Mouse (Mus musculus): ENCODE data around the gene Cd5. TPM values are rescaled to one million over a fixed set of nuclear protein-coding genes. Genes with fewer than 3 reads are reported as not detected.

Cd5 gene
- polyA plus RNA-seq, 1 experiment from 2014 or later, result 1.4 TPM

- H3K27ac ChIP-seq (replicated peaks in 1 of 2; ENCODE audit: control insufficient read depth in 1 of 2, insufficient read depth in 1 of 2, low read depth in 2 of 2, low read length in 2 of 2), result no peak overlapping the region
- no peak overlapping the region for H3K4me3 ChIP-seq (ENCODE audit: control insufficient read depth in 1 of 2, insufficient read depth in 1 of 2, low read depth in 1 of 2, low read length in 2 of 2)
- H3K4me1 ChIP-seq (ENCODE audit: control insufficient read depth in 2 of 2, insufficient read depth in 2 of 2, low read length in 2 of 2), result peaks cover 14 to 24% of the 10 kb centered on the region in 2 experiments
- WGBS, result 83% methylated on average over 6 of the region's 6 CpGs
- ATAC-seq (ENCODE audit: insufficient number of reproducible peaks, insufficient read depth, low FRiP score, low read depth), result no peak
- H3K4me2 ChIP-seq (ENCODE audit: low read length), result no peak overlapping the region
- H3K9ac ChIP-seq (ENCODE audit: low read length), result no peak overlapping the region
- H3K27me3 ChIP-seq (ENCODE audit: control insufficient read depth, insufficient read depth, low read length), result no peaks in the 10 kb centered on the region
- H3K9me3 ChIP-seq (ENCODE audit: control insufficient read depth, low read length), result no peaks in the 10 kb centered on the region
- peaks cover 41% of the 10 kb centered on the region for H3K36me3 ChIP-seq (ENCODE audit: control insufficient read depth, insufficient read depth, low read length)
Measured at GRCm38 (mm10) chr19:10715476-10715875, 23.3 kb downstream of the Cd5 start.

- WGBS, result 57% methylated on average over 4 of the region's 4 CpGs
- Histone ChIP-seq H3K4me2 (ENCODE audit: low read length) (no peak overlapping the region), H3K4me1 (ENCODE audit: control insufficient read depth in 2 of 2, insufficient read depth in 2 of 2, low read length in 2 of 2) (peaks cover 14 to 24% of the 10 kb centered on the region in 2 experiments), H3K9me3 (ENCODE audit: control insufficient read depth, low read length) (no peaks in the 10 kb centered on the region), H3K9ac (ENCODE audit: low read length) (no peak overlapping the region), H3K27me3 (ENCODE audit: control insufficient read depth, insufficient read depth, low read length) (no peaks in the 10 kb centered on the region), H3K4me3 (ENCODE audit: control insufficient read depth in 1 of 2, insufficient read depth in 1 of 2, low read depth in 1 of 2, low read length in 2 of 2) (no peak overlapping the region), H3K36me3 (ENCODE audit: control insufficient read depth, insufficient read depth, low read length) (peaks cover 43% of the 10 kb centered on the region), H3K27ac (replicated peaks in 1 of 2; ENCODE audit: control insufficient read depth in 1 of 2, insufficient read depth in 1 of 2, low read depth in 2 of 2, low read length in 2 of 2) (no peak overlapping the region)
- ATAC-seq (ENCODE audit: insufficient number of reproducible peaks, insufficient read depth, low FRiP score, low read depth), result no peak
Measured at GRCm38 (mm10) chr19:10714682-10715475, 23.9 kb downstream of the Cd5 start.

GRCm38 (mm10) chr19:10714168-10714567, 24.6 kb downstream of the Cd5 start:
- H3K4me1 ChIP-seq (ENCODE audit: control insufficient read depth in 2 of 2, insufficient read depth in 2 of 2, low read length in 2 of 2), result peaks cover 15 to 25% of the 10 kb centered on the region in 2 experiments
- no peak overlapping the region for H3K9ac ChIP-seq (ENCODE audit: low read length)
- H3K27me3 ChIP-seq (ENCODE audit: control insufficient read depth, insufficient read depth, low read length), result no peaks in the 10 kb centered on the region
- no peak for ATAC-seq (ENCODE audit: insufficient number of reproducible peaks, insufficient read depth, low FRiP score, low read depth)
- no peak overlapping the region for H3K4me3 ChIP-seq (ENCODE audit: control insufficient read depth in 1 of 2, insufficient read depth in 1 of 2, low read depth in 1 of 2, low read length in 2 of 2)
- H3K9me3 ChIP-seq (ENCODE audit: control insufficient read depth, low read length), result no peaks in the 10 kb centered on the region
- H3K4me2 ChIP-seq (ENCODE audit: low read length), result no peak overlapping the region
- peaks cover 43% of the 10 kb centered on the region for H3K36me3 ChIP-seq (ENCODE audit: control insufficient read depth, insufficient read depth, low read length)
- no peak overlapping the region for H3K27ac ChIP-seq (replicated peaks in 1 of 2; ENCODE audit: control insufficient read depth in 1 of 2, insufficient read depth in 1 of 2, low read depth in 2 of 2, low read length in 2 of 2)
- 81% methylated on average over 6 of the region's 6 CpGs for whole genome bisulfite sequencing

GRCm38 (mm10) chr19:10713551-10713950, 25.3 kb downstream of the Cd5 start:
- Histone ChIP-seq H3K4me2 (ENCODE audit: low read length) (no peak overlapping the region), H3K9me3 (ENCODE audit: control insufficient read depth, low read length) (no peaks in the 10 kb centered on the region), H3K36me3 (ENCODE audit: control insufficient read depth, insufficient read depth, low read length) (peaks cover 43% of the 10 kb centered on the region), H3K9ac (ENCODE audit: low read length) (no peak overlapping the region), H3K4me3 (ENCODE audit: control insufficient read depth in 1 of 2, insufficient read depth in 1 of 2, low read depth in 1 of 2, low read length in 2 of 2) (no peak overlapping the region), H3K27me3 (ENCODE audit: control insufficient read depth, insufficient read depth, low read length) (no peaks in the 10 kb centered on the region), H3K4me1 (ENCODE audit: control insufficient read depth in 2 of 2, insufficient read depth in 2 of 2, low read length in 2 of 2) (peaks cover 20 to 28% of the 10 kb centered on the region in 2 experiments), H3K27ac (replicated peaks in 1 of 2; ENCODE audit: control insufficient read depth in 1 of 2, insufficient read depth in 1 of 2, low read depth in 2 of 2, low read length in 2 of 2) (no peak overlapping the region)
- 90% methylated on average over 10 of the region's 10 CpGs for WGBS
- ATAC-seq (ENCODE audit: insufficient number of reproducible peaks, insufficient read depth, low FRiP score, low read depth), result no peak

- Histone ChIP-seq H3K4me1 (ENCODE audit: control insufficient read depth in 2 of 2, insufficient read depth in 2 of 2, low read length in 2 of 2) (peaks cover 15 to 22% of the 10 kb centered on the region in 2 experiments), H3K4me2 (ENCODE audit: low read length) (no peak overlapping the region), H3K9ac (ENCODE audit: low read length) (no peak overlapping the region), H3K27ac (replicated peaks in 1 of 2; ENCODE audit: control insufficient read depth in 1 of 2, insufficient read depth in 1 of 2, low read depth in 2 of 2, low read length in 2 of 2) (no peak overlapping the region), H3K27me3 (ENCODE audit: control insufficient read depth, insufficient read depth, low read length) (no peaks in the 10 kb centered on the region), H3K4me3 (ENCODE audit: control insufficient read depth in 1 of 2, insufficient read depth in 1 of 2, low read depth in 1 of 2, low read length in 2 of 2) (no peak overlapping the region), H3K36me3 (ENCODE audit: control insufficient read depth, insufficient read depth, low read length) (peaks cover 47% of the 10 kb centered on the region), H3K9me3 (ENCODE audit: control insufficient read depth, low read length) (no peaks in the 10 kb centered on the region)
- no peak for ATAC-seq (ENCODE audit: insufficient number of reproducible peaks, insufficient read depth, low FRiP score, low read depth)
- WGBS, result 93% methylated on average over 12 of the region's 12 CpGs
Measured at GRCm38 (mm10) chr19:10712646-10713045, 26.2 kb downstream of the Cd5 start.

- H3K4me2 ChIP-seq (ENCODE audit: low read length), result no peak overlapping the region
- H3K9ac ChIP-seq (ENCODE audit: low read length), result no peak overlapping the region
- no peak overlapping the region for H3K27ac ChIP-seq (replicated peaks in 1 of 2; ENCODE audit: control insufficient read depth in 1 of 2, insufficient read depth in 1 of 2, low read depth in 2 of 2, low read length in 2 of 2)
- ATAC-seq (ENCODE audit: insufficient number of reproducible peaks, insufficient read depth, low FRiP score, low read depth), result no peak
- H3K4me3 ChIP-seq (ENCODE audit: control insufficient read depth in 1 of 2, insufficient read depth in 1 of 2, low read depth in 1 of 2, low read length in 2 of 2), result no peak overlapping the region
- 91% methylated on average over 7 of the region's 7 CpGs for WGBS
- H3K27me3 ChIP-seq (ENCODE audit: control insufficient read depth, insufficient read depth, low read length), result no peaks in the 10 kb centered on the region
- H3K4me1 ChIP-seq (ENCODE audit: control insufficient read depth in 2 of 2, insufficient read depth in 2 of 2, low read length in 2 of 2), result peaks cover 17 to 25% of the 10 kb centered on the region in 2 experiments
- H3K36me3 ChIP-seq (ENCODE audit: control insufficient read depth, insufficient read depth, low read length), result peaks cover 51% of the 10 kb centered on the region
- no peaks in the 10 kb centered on the region for H3K9me3 ChIP-seq (ENCODE audit: control insufficient read depth, low read length)
Measured at GRCm38 (mm10) chr19:10712194-10712593, 26.6 kb downstream of the Cd5 start.

- Histone ChIP-seq H3K4me3 (ENCODE audit: control insufficient read depth in 1 of 2, insufficient read depth in 1 of 2, low read depth in 1 of 2, low read length in 2 of 2) (no peak overlapping the region), H3K27ac (replicated peaks in 1 of 2; ENCODE audit: control insufficient read depth in 1 of 2, insufficient read depth in 1 of 2, low read depth in 2 of 2, low read length in 2 of 2) (peak overlapping the region in 1 of 2 experiments; percentile 97; a peak in 2 of 4 replicates), H3K9me3 (ENCODE audit: control insufficient read depth, low read length) (no peaks in the 10 kb centered on the region), H3K36me3 (ENCODE audit: control insufficient read depth, insufficient read depth, low read length) (peaks cover 61% of the 10 kb centered on the region), H3K9ac (ENCODE audit: low read length) (peak overlapping the region; percentile 41; the same call in 1 of the 2 replicates), H3K4me2 (ENCODE audit: low read length) (no peak overlapping the region), H3K4me1 (ENCODE audit: control insufficient read depth in 2 of 2, insufficient read depth in 2 of 2, low read length in 2 of 2) (peaks cover 22 to 33% of the 10 kb centered on the region in 2 experiments), H3K27me3 (ENCODE audit: control insufficient read depth, insufficient read depth, low read length) (no peaks in the 10 kb centered on the region)
- no peak for ATAC-seq (ENCODE audit: insufficient number of reproducible peaks, insufficient read depth, low FRiP score, low read depth)
- 91% methylated on average over 4 of the region's 4 CpGs for WGBS
Measured at GRCm38 (mm10) chr19:10710751-10711150, 28.1 kb downstream of the Cd5 start.
